Comparison of ENCODE assay signal across 8 mouse cellular contexts in the genomic region with DNA sequence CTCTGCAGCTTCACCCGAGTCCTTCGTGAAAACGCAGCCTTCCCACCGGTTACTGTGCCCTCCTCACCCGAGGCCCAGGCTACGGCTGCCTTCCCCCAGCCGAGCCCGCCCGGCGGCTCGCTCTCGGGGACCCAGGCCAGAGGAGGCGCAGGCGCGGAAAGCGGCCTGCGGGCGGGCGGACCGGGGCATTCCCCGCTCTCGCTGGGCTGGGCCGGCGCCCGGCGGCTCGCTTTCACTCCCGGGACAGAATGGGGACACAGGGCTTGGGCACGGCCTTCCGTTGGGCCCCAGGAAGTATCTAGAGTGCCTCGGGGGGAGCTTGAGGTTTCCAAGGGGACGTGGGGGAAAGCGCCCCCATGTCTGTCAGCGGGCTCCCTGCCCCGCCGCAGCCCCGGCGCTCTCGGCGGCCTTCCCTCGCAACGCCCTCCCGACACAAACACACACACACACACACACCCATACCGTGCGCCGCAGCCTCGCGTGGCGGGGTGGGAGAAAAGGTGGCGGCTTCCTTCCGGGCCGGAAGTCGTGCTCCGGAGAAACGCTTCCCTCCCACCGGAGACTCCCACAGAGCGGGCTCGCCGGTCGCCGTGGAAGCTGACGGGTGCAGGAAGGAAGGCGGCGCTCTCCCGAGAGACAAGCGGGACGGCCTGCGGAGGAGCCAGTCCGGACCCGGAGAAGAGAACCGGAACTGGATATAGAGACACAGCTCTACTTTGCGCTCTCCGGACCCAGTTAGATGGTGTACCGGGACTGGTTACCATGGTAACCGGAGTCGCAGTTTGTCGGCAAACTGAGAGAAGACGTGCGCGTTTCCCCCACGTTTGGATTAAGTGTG. TPM values are rescaled to one million over a fixed set of nuclear protein-coding genes. Genes with fewer than 3 reads are reported as not detected.
A peak's percentile ranks its signal among the peaks of the same experiment; 100 is the strongest.
DNase-seq lines count a peak whose midpoint lies in the region; ATAC-seq lines count a peak whose summit lies in the region.

Pih1d2 (plus strand) TSS at position 556 of the 838 bp plus-strand sequence.
Nkapd1 (minus strand) TSS at position 699 of the 838 bp plus-strand sequence.

- no peaks in the 10 kb centered on the region for H3K9me3 ChIP-seq in heart, embryonic 11.5 days (replicated peaks; ENCODE audit: control insufficient read depth, low read length)
- H3K9me3 ChIP-seq in kidney, embryonic 16.5 days (ENCODE audit: low read length), result no peaks in the 10 kb centered on the region
- H3K9me3 ChIP-seq in liver, embryonic 11.5 days (ENCODE audit: control insufficient read depth, low read length), result no peaks in the 10 kb centered on the region
- no peaks in the 10 kb centered on the region for H3K9me3 ChIP-seq in stomach, embryonic 14.5 days (ENCODE audit: control insufficient read depth, low read depth, low read length)

- DNase-seq in B cell, adult 2 months, result peak; percentile 94
- DNase-seq in brain, adult 2 months (ENCODE audit: low read depth, low spot score), result peak; percentile 96
- peak; percentile 83 for DNase-seq in liver, embryonic 11.5 days (ENCODE audit: low spot score)
- DNase-seq in naive thymus-derived CD4-positive, alpha-beta T cell, adult 2 months (ENCODE audit: low read depth), result peak; percentile 97

- H3K4me1 ChIP-seq in heart, embryonic 11.5 days (ENCODE audit: control insufficient read depth, insufficient read depth, low read length), result peaks cover 5% of the 10 kb centered on the region; the same call in 1 of the 2 replicates
- peaks cover 9% of the 10 kb centered on the region for H3K4me1 ChIP-seq in kidney, embryonic 16.5 days (ENCODE audit: insufficient read depth, low read length)
- H3K4me1 ChIP-seq in liver, embryonic 11.5 days (replicated peaks; ENCODE audit: control insufficient read depth, insufficient read depth, low read length), result 0 out of 2 replicates have a peak, but pooled peaks cover 2% of the 10 kb centered on the region
- H3K4me1 ChIP-seq in stomach, embryonic 14.5 days (ENCODE audit: control insufficient read depth, insufficient read depth, low read length), result 0 out of 2 replicates have a peak, but pooled peaks cover 7% of the 10 kb centered on the region

- H3K27me3 ChIP-seq in heart, embryonic 11.5 days (ENCODE audit: control insufficient read depth, insufficient read depth, low read length), result no peaks in the 10 kb centered on the region
- no peaks in the 10 kb centered on the region for H3K27me3 ChIP-seq in kidney, embryonic 16.5 days (ENCODE audit: insufficient read depth, low read length)
- no peaks in the 10 kb centered on the region for H3K27me3 ChIP-seq in liver, embryonic 11.5 days (replicated peaks; ENCODE audit: control insufficient read depth, insufficient read depth, low read length)
- H3K27me3 ChIP-seq in stomach, embryonic 14.5 days (ENCODE audit: control insufficient read depth, insufficient read depth, low read length), result no peaks in the 10 kb centered on the region

- H3K4me3 ChIP-seq in heart, embryonic 11.5 days (ENCODE audit: low read depth, low read length), result peak within 1 kb of the TSS; percentile 92
- H3K4me3 ChIP-seq in kidney, embryonic 16.5 days (ENCODE audit: low read length), result peak within 1 kb of the TSS; percentile 100
- peak within 1 kb of the TSS; percentile 96 for H3K4me3 ChIP-seq in liver, embryonic 11.5 days (ENCODE audit: low read depth, low read length)
- peak within 1 kb of the TSS; percentile 97 for H3K4me3 ChIP-seq in stomach, embryonic 14.5 days (ENCODE audit: low read depth, low read length)

- H3K4me2 ChIP-seq in heart, embryonic 11.5 days, result peak within 1 kb of the TSS; percentile 79
- peak within 1 kb of the TSS; percentile 68 for H3K4me2 ChIP-seq in kidney, embryonic 16.5 days (replicated peaks; ENCODE audit: low read depth, low read length)
- H3K4me2 ChIP-seq in liver, embryonic 11.5 days, result peak within 1 kb of the TSS; percentile 70
- H3K4me2 ChIP-seq in stomach, embryonic 14.5 days (replicated peaks; ENCODE audit: low read depth, low read length), result peak within 1 kb of the TSS; percentile 72

- H3K27ac ChIP-seq in heart, embryonic 11.5 days (ENCODE audit: low read depth, low read length), result peak within 1 kb of the TSS; percentile 95
- H3K27ac ChIP-seq in kidney, embryonic 16.5 days (ENCODE audit: low read length), result peak within 1 kb of the TSS; percentile 97
- H3K27ac ChIP-seq in liver, embryonic 11.5 days (ENCODE audit: low read depth, low read length), result peak within 1 kb of the TSS; percentile 96
- H3K27ac ChIP-seq in stomach, embryonic 14.5 days (ENCODE audit: low read length), result peak within 1 kb of the TSS; percentile 97

- peaks cover 13% of the 10 kb centered on the region; the same call in 1 of the 2 replicates for H3K36me3 ChIP-seq in heart, embryonic 11.5 days (ENCODE audit: control insufficient read depth, insufficient read depth, low read length)
- H3K36me3 ChIP-seq in kidney, embryonic 16.5 days (ENCODE audit: insufficient read depth, low read length), result peaks cover 23% of the 10 kb centered on the region
- H3K36me3 ChIP-seq in liver, embryonic 11.5 days (ENCODE audit: control insufficient read depth, insufficient read depth, low read length), result peaks cover 20% of the 10 kb centered on the region
- peaks cover 22% of the 10 kb centered on the region for H3K36me3 ChIP-seq in stomach, embryonic 14.5 days (ENCODE audit: control insufficient read depth, insufficient read depth, low read length)

- under 1% methylated on average over 80 of the region's 81 CpGs for WGBS in heart, embryonic 11.5 days (ENCODE audit: insufficient replicate concordance)
- WGBS in kidney, embryonic 16.5 days, result under 1% methylated on average over 80 of the region's 81 CpGs
- WGBS in liver, embryonic 11.5 days, result under 1% methylated on average over 80 of the region's 81 CpGs
- under 1% methylated on average over 73 of the region's 81 CpGs for WGBS in stomach, embryonic 14.5 days

- ATAC-seq in erythroblast, adult 5-6 weeks (replicated peaks; ENCODE audit: low FRiP score, poor library complexity, severe bottlenecking), result peak; percentile 91
- peak; percentile 87 for ATAC-seq in heart, embryonic 11.5 days (replicated peaks; ENCODE audit: insufficient number of reproducible peaks, low FRiP score, low TSS enrichment)
- peak; percentile 96 for ATAC-seq in kidney, embryonic 16.5 days (ENCODE audit: low FRiP score, low TSS enrichment)
- peak; percentile 92 for ATAC-seq in liver, embryonic 11.5 days (replicated peaks; ENCODE audit: low FRiP score)
- peak; percentile 91 for ATAC-seq in stomach, embryonic 14.5 days (ENCODE audit: insufficient number of reproducible peaks, insufficient read depth, low FRiP score, low read depth)

- H3K9ac ChIP-seq in heart, embryonic 11.5 days (ENCODE audit: low read depth, low read length), result peak within 1 kb of the TSS; percentile 91
- peak within 1 kb of the TSS; percentile 98 for H3K9ac ChIP-seq in kidney, embryonic 16.5 days (replicated peaks; ENCODE audit: low read length)
- H3K9ac ChIP-seq in liver, embryonic 11.5 days (ENCODE audit: low read depth, low read length), result peak within 1 kb of the TSS; percentile 95
- H3K9ac ChIP-seq in stomach, embryonic 14.5 days (replicated peaks; ENCODE audit: low read depth, low read length), result peak within 1 kb of the TSS; percentile 92

RNA-seq across cellular contexts. Expression of gene Pih1d2, which starts in this region (rescaled TPM):
- total RNA-seq in erythroblast, adult 5-6 weeks (2015; ENCODE audit: low replicate concordance), result not detected in 2 replicates
- 0.42 and 1.0 TPM in 2 replicates for total RNA-seq in erythroblast, adult 5-6 weeks (2017; ENCODE audit: low replicate concordance)
- polyA plus RNA-seq in heart, embryonic 11.5 days (2014; fragmentation: Nextera tagmentation; extraction: Ambion mirVana), result 1.8 and 3.1 TPM in 2 replicates
- 4.9 and 5.3 TPM in 2 replicates for polyA plus RNA-seq in kidney, embryonic 16.5 days (2015; fragmentation: Nextera tagmentation; extraction: Ambion mirVana)
- polyA plus RNA-seq in liver, embryonic 11.5 days (2014; fragmentation: Nextera tagmentation; extraction: Ambion mirVana), result 3.3 and 4.2 TPM in 2 replicates
- polyA plus RNA-seq in stomach, embryonic 14.5 days (2014; fragmentation: Nextera tagmentation; extraction: Ambion mirVana), result 4.7 and 5.4 TPM in 2 replicates

RNA-seq across cellular contexts. Expression of gene Nkapd1, which starts in this region (rescaled TPM):
- 9.0 and 15.3 TPM in 2 replicates for total RNA-seq in erythroblast, adult 5-6 weeks (2015; ENCODE audit: low replicate concordance)
- total RNA-seq in erythroblast, adult 5-6 weeks (2017; ENCODE audit: low replicate concordance), result 5.3 and 7.2 TPM in 2 replicates
- 20.2 and 21.3 TPM in 2 replicates for polyA plus RNA-seq in heart, embryonic 11.5 days (2014; fragmentation: Nextera tagmentation; extraction: Ambion mirVana)
- polyA plus RNA-seq in kidney, embryonic 16.5 days (2015; fragmentation: Nextera tagmentation; extraction: Ambion mirVana), result 17.0 and 17.9 TPM in 2 replicates
- 16.2 and 20.1 TPM in 2 replicates for polyA plus RNA-seq in liver, embryonic 11.5 days (2014; fragmentation: Nextera tagmentation; extraction: Ambion mirVana)
- polyA plus RNA-seq in stomach, embryonic 14.5 days (2014; fragmentation: Nextera tagmentation; extraction: Ambion mirVana), result 26.2 and 29.5 TPM in 2 replicates

Comparison
In these comparisons a context has a peak if more than half of its experiments do, and no peak if none do; other contexts are left out.
1. Peak in every context shown above with its lines: DNase-seq, ATAC-seq, H3K4me3 ChIP-seq and H3K27ac ChIP-seq.